Mouse (Mus musculus) mesoderm, embryonic 11.5 days (tissue): ENCODE results near the gene Tnnc1.

Source experiments
- DNase-seq: peaks from one replicate; pipeline ENCODE4 v3.0.0-alpha.2; 2012; ENCODE audit warnings: low read depth, low spot score

Tnnc1 gene

GRCm38 (mm10) chr14:31208084-31208483 is at the start of gene Tnnc1:
Tnnc1 (plus strand) TSS chr14:31208312.
- no peak for DNase-seq

GRCm38 (mm10) chr14:31160196-31161150 is 47.6 kb upstream of the Tnnc1 start:
- DNase-seq: no peak

GRCm38 (mm10) chr14:31161191-31161590 is 46.9 kb upstream of the Tnnc1 start:
- no peak for DNase-seq

GRCm38 (mm10) chr14:31161638-31162037 is 46.5 kb upstream of the Tnnc1 start:
- DNase-seq: no peak

- DNase-seq: no peak
Measured at GRCm38 (mm10) chr14:31164067-31164466, 44.0 kb upstream of the Tnnc1 start.

GRCm38 (mm10) chr14:31165010-31165409 is 43.1 kb upstream of the Tnnc1 start:
- no peak for DNase-seq

- DNase-seq: no peak
Measured at GRCm38 (mm10) chr14:31165458-31165857, 42.7 kb upstream of the Tnnc1 start.

- peak; percentile 25 for DNase-seq
Measured at GRCm38 (mm10) chr14:31165991-31166630, 42.0 kb upstream of the Tnnc1 start.

GRCm38 (mm10) chr14:31166827-31167226 is 41.3 kb upstream of the Tnnc1 start:
- DNase-seq: no peak

- peak; percentile 19 for DNase-seq
Measured at GRCm38 (mm10) chr14:31168425-31168824, 39.7 kb upstream of the Tnnc1 start, which contains the start of gene Stab1. Stab1 (minus strand) TSS chr14:31168641.

GRCm38 (mm10) chr14:31169508-31169907 is 38.6 kb upstream of the Tnnc1 start:
- no peak for DNase-seq

GRCm38 (mm10) chr14:31170963-31171362 is 37.1 kb upstream of the Tnnc1 start:
- DNase-seq: no peak

GRCm38 (mm10) chr14:31171386-31171785 is 36.7 kb upstream of the Tnnc1 start:
- no peak for DNase-seq

GRCm38 (mm10) chr14:31171821-31172220 is 36.3 kb upstream of the Tnnc1 start:
- DNase-seq: no peak

GRCm38 (mm10) chr14:31172781-31173455 is 35.2 kb upstream of the Tnnc1 start:
- no peak for DNase-seq

- DNase-seq: no peak
Measured at GRCm38 (mm10) chr14:31173537-31173936, 34.6 kb upstream of the Tnnc1 start.

GRCm38 (mm10) chr14:31177287-31177686 is 30.8 kb upstream of the Tnnc1 start:
- no peak for DNase-seq

- DNase-seq: no peak
Measured at GRCm38 (mm10) chr14:31177715-31178114, 30.4 kb upstream of the Tnnc1 start.

GRCm38 (mm10) chr14:31179677-31180365 is 28.3 kb upstream of the Tnnc1 start:
- DNase-seq: no peak

GRCm38 (mm10) chr14:31181512-31181911 is 26.6 kb upstream of the Tnnc1 start:
- no peak for DNase-seq

- DNase-seq: no peak
Measured at GRCm38 (mm10) chr14:31182786-31183290, 25.3 kb upstream of the Tnnc1 start.
